In genomic region chr12:106308291-106308955, GRCm38 (mm10) we compare ENCODE assay signal across 21 mouse cellular contexts.
A peak's percentile ranks its signal among the peaks of the same experiment; 100 is the strongest.
DNase-seq lines count a peak whose midpoint lies in the region; ATAC-seq and TF ChIP-seq lines count a peak whose summit lies in the region.
"Had no signal": no experiment of that assay in that cellular context is flagged by ENCODE, and none has a peak within 500 bp of the region (broad histone marks: within the 10 kb centered on the region; RNA-seq: fewer than 3 reads in every experiment).

No protein-coding gene starts in this region.

- no peak overlapping the region for H3K4me2 ChIP-seq in hindbrain, embryonic 13.5 days
- H3K4me2 ChIP-seq: forebrain, embryonic 13.5 days; heart, embryonic 13.5 days; hindbrain, embryonic 12.5 days had no signal

- no peaks in the 10 kb centered on the region; the same call in 1 of the 2 replicates for H3K4me1 ChIP-seq in spleen, adult 2 months (ENCODE audit: control insufficient read depth, insufficient read depth, insufficient read length)
- H3K4me1 ChIP-seq in hindbrain, embryonic 13.5 days (replicated peaks), result peaks cover 19% of the 10 kb centered on the region
- H3K4me1 ChIP-seq: heart, embryonic 13.5 days had no signal

- 32% methylated on average over 12 of the region's 12 CpGs for WGBS in spleen, adult 2 months
- 78% methylated on average over 12 of the region's 12 CpGs for WGBS in hindbrain, embryonic 13.5 days

- H3K4me3 ChIP-seq in spleen, adult 2 months (ENCODE audit: extremely low read depth, insufficient read depth, insufficient read length), result no peak overlapping the region
- no peak overlapping the region for H3K4me3 ChIP-seq in hindbrain, embryonic 13.5 days
- H3K4me3 ChIP-seq: embryonic facial prominence, embryonic 10.5 days; forebrain, embryonic 13.5 days; heart, adult 2 months; heart, embryonic 13.5 days; hindbrain, embryonic 12.5 days had no signal

- TF ChIP-seq POLR2A in spleen, adult 2 months (IDR thresholded peaks at IDR 0.05; ENCODE audit: low read depth, low read length), result no peak

- H3K27me3 ChIP-seq in spleen, adult 2 months (ENCODE audit: control insufficient read depth, insufficient read depth, low read length), result no peaks in the 10 kb centered on the region
- H3K27me3 ChIP-seq in hindbrain, embryonic 13.5 days, result peaks cover 57% of the 10 kb centered on the region
- H3K27me3 ChIP-seq: Patski had no signal

- no peak overlapping the region for H3K9ac ChIP-seq in hindbrain, embryonic 13.5 days
- H3K9ac ChIP-seq: forebrain, embryonic 13.5 days; forebrain, postnatal 0 days; heart, embryonic 13.5 days; hindbrain, embryonic 12.5 days had no signal

- no peak for ATAC-seq in hindbrain, embryonic 13.5 days (ENCODE audit: low FRiP score)
- ATAC-seq: forebrain, embryonic 13.5 days; forebrain, postnatal 0 days; hindbrain, postnatal 0 days; Patski had no signal

- no peak for DNase-seq in spleen, adult 2 months (ENCODE audit: low read depth in 1 of 2, low spot score in 2 of 2)
- no peak for DNase-seq in spleen, adult 18-20 months
- peak; percentile 47 for DNase-seq in CD4-positive, CD25-positive, alpha-beta regulatory T cell, adult 2 months (ENCODE audit: low read depth, low spot score)
- DNase-seq in naive thymus-derived CD4-positive, alpha-beta T cell, adult 2 months (ENCODE audit: low read depth), result peak; percentile 63
- DNase-seq in thymus, postnatal 4 days, result peak; percentile 50
- no peak for DNase-seq in adrenal gland, adult 2 months
- DNase-seq: adrenal gland, postnatal 25 days; cerebellum, adult 2 months; cerebellum, postnatal 10 days; forebrain, postnatal 0 days; gastrocnemius, postnatal 14 days; heart, adult 2 months; heart, postnatal 10 days; heart, postnatal 4 days had no signal

- H3K27ac ChIP-seq in spleen, adult 2 months (ENCODE audit: insufficient read depth, low read length), result peak overlapping the region; percentile 66
- H3K27ac ChIP-seq in hindbrain, embryonic 13.5 days, result no peak overlapping the region
- H3K27ac ChIP-seq: embryonic facial prominence, embryonic 10.5 days; forebrain, embryonic 13.5 days; heart, adult 2 months; heart, embryonic 13.5 days; hindbrain, embryonic 12.5 days; hindbrain, postnatal 0 days had no signal

- no peak for TF ChIP-seq CTCF in spleen, adult 2 months (IDR thresholded peaks at IDR 0.05; ENCODE audit: extremely low read depth, insufficient read depth, insufficient read length, insufficient replicate concordance)

- no peaks in the 10 kb centered on the region for H3K9me3 ChIP-seq in hindbrain, embryonic 13.5 days
- H3K9me3 ChIP-seq: embryonic facial prominence, embryonic 10.5 days; forebrain, embryonic 13.5 days; heart, embryonic 13.5 days; hindbrain, embryonic 12.5 days had no signal

- H3K36me3 ChIP-seq in spleen, adult 2 months (ENCODE audit: control insufficient read depth, insufficient read depth, low read length), result no peaks in the 10 kb centered on the region
- H3K36me3 ChIP-seq in hindbrain, embryonic 13.5 days, result no peaks in the 10 kb centered on the region
- H3K36me3 ChIP-seq: embryonic facial prominence, embryonic 10.5 days; heart, embryonic 13.5 days; hindbrain, embryonic 12.5 days had no signal

Comparison
In these comparisons a context has a peak if more than half of its experiments do, and no peak if none do; other contexts are left out.
1. DNase-seq: peak in CD4-positive, CD25-positive, alpha-beta regulatory T cell, adult 2 months (single experiment), naive thymus-derived CD4-positive, alpha-beta T cell, adult 2 months (single experiment) and thymus, postnatal 4 days (single experiment); none in spleen, adult 2 months (0 of 2), spleen, adult 18-20 months (0 of 2) and adrenal gland, adult 2 months (single experiment).